Mouse (Mus musculus): ENCODE results near the gene Mlana. TPM values are rescaled to one million over a fixed set of nuclear protein-coding genes. Genes with fewer than 3 reads are reported as not detected.
A peak's percentile ranks its signal among the peaks of the same experiment; 100 is the strongest.

Gene Mlana
- polyA plus RNA-seq, 1 experiment from 2014 or later, result not detected

DNA sequence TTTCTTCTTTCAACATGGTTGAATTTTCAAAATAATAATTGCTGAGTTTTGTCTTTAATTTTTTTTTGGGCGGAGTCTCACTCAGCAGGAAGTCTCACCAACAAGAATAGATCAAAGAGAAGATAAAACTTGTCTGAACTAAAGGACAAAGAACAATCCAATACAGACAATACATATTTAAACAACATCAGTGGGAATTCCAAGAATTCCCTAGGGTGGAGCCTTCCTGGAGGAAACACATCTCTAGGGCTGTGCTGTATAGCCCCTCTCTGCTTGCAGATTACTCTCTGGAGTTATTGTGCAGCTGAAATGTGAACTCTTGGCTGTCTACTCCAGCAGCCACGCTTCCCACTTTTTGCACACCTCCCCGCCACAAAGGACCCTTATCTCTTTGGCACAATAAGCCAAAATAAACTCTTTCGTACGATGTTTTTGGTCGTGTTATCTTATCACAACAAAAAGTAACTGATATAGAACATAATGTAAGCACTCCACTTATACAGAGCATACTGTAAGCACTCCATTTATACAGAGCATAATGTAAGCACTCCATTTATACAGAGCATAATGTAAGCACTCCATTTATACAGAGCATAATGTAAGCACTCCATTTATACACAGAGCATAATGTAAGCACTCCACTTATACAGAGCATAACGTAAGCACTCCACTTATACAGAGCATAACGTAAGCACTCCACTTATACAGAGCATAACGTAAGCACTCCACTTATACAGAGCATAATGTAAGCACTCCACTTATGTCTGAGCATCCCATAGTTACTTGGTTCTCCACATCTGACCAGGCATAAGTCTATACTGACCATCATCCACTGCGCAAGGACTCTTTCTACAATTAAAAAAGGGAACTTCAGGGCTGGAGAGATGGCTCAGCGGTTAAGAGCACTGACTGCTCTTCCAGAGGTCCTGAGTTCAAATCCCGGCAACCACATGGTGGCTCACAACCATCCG, 17.2 kb upstream of the Mlana start:
- Histone ChIP-seq H3K27me3 (ENCODE audit: control insufficient read depth, insufficient read depth, low read length) (no peaks in the 10 kb centered on the region), H3K9me3 (ENCODE audit: control insufficient read depth, low read depth, low read length) (no peaks in the 10 kb centered on the region), H3K27ac (ENCODE audit: low read length) (no peak overlapping the region; the same call in 1 of the 2 replicates), H3K36me3 (ENCODE audit: control insufficient read depth, insufficient read depth, low read length) (no peaks in the 10 kb centered on the region), H3K4me3 (ENCODE audit: low read depth, low read length) (no peak overlapping the region), H3K4me1 (ENCODE audit: control insufficient read depth, insufficient read depth, low read length) (no peaks in the 10 kb centered on the region), H3K4me2 (replicated peaks; ENCODE audit: low read depth, low read length) (no peak overlapping the region), H3K9ac (replicated peaks; ENCODE audit: low read depth, low read length) (no peak overlapping the region)
- no peak for ATAC-seq (ENCODE audit: insufficient number of reproducible peaks, insufficient read depth, low FRiP score, low read depth)
- WGBS, result 50% methylated on average over 13 of the region's 13 CpGs

DNA sequence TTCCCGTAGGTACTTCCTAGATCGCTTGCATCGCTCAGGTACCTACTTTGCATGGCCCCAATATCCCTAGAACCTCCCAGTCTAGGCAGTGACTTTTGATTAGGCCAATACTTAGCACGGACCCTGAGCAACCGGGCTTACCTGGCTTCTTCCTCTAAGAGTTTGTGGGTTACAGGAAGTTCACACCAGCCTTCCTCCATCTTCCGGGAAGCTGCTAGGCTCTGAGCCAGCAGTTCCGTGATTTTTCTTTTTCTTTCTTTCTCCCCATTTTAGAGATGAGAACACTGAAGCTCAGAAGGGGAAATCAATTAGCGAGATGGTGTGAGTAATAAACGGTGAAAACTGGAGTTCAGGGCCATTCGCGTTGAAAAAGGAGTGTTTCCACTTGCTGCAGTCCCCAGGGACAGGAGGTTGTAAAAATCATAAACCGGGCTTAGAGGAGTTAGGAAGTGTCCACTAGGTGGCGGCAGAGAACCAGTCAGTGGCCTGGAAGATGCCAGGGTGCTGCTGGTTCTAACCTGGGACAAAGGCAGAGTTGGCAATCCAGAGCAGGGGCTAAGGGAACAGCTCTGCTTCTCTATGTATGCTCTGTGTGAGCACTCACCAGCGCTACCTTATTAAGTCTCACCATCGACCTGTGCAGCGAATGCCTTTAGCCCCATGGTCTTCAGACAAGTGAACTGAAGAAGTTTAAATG, 13.6 kb upstream of the Mlana start:
- no peak overlapping the region for H3K27ac ChIP-seq (ENCODE audit: low read length)
- H3K4me2 ChIP-seq (replicated peaks; ENCODE audit: low read depth, low read length), result no peak overlapping the region
- no peaks in the 10 kb centered on the region for H3K27me3 ChIP-seq (ENCODE audit: control insufficient read depth, insufficient read depth, low read length)
- no peaks in the 10 kb centered on the region for H3K36me3 ChIP-seq (ENCODE audit: control insufficient read depth, insufficient read depth, low read length)
- 59% methylated on average over 16 of the region's 16 CpGs for WGBS
- ATAC-seq (ENCODE audit: insufficient number of reproducible peaks, insufficient read depth, low FRiP score, low read depth), result no peak
- H3K4me3 ChIP-seq (ENCODE audit: low read depth, low read length), result no peak overlapping the region
- no peaks in the 10 kb centered on the region for H3K9me3 ChIP-seq (ENCODE audit: control insufficient read depth, low read depth, low read length)
- H3K4me1 ChIP-seq (ENCODE audit: control insufficient read depth, insufficient read depth, low read length), result no peaks in the 10 kb centered on the region
- H3K9ac ChIP-seq (replicated peaks; ENCODE audit: low read depth, low read length), result no peak overlapping the region

DNA sequence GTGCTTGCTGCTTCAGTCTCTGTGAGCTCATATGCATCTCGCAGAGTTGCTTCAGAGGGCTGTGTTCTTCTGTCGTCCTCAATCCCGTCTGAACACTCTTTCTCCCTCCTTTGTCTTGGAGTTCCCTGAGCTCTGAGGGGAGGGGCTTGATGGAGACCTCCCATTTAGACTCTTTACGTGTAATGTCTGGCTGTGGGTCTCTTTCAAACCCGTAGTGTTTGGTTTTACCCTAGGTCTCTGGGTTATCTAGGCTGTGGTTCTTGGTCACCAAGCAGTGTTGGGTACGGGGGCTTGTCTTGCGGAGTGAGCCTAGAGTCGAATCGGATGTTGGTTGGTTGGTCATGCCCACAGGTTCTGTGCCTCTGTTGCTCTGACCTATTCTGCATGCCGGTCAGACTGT, 2.6 kb upstream of the Mlana start:
- WGBS, result 89% methylated on average over 10 of the region's 10 CpGs
- Histone ChIP-seq H3K36me3 (ENCODE audit: control insufficient read depth, insufficient read depth, low read length) (no peaks in the 10 kb centered on the region), H3K4me2 (replicated peaks; ENCODE audit: low read depth, low read length) (no peak overlapping the region), H3K27me3 (ENCODE audit: control insufficient read depth, insufficient read depth, low read length) (no peaks in the 10 kb centered on the region), H3K27ac (ENCODE audit: low read length) (no peak overlapping the region), H3K9ac (replicated peaks; ENCODE audit: low read depth, low read length) (no peak overlapping the region), H3K9me3 (ENCODE audit: control insufficient read depth, low read depth, low read length) (no peaks in the 10 kb centered on the region; the same call in 1 of the 2 replicates), H3K4me3 (ENCODE audit: low read depth, low read length) (no peak overlapping the region), H3K4me1 (ENCODE audit: control insufficient read depth, insufficient read depth, low read length) (no peaks in the 10 kb centered on the region)
- no peak for ATAC-seq (ENCODE audit: insufficient number of reproducible peaks, insufficient read depth, low FRiP score, low read depth)

DNA sequence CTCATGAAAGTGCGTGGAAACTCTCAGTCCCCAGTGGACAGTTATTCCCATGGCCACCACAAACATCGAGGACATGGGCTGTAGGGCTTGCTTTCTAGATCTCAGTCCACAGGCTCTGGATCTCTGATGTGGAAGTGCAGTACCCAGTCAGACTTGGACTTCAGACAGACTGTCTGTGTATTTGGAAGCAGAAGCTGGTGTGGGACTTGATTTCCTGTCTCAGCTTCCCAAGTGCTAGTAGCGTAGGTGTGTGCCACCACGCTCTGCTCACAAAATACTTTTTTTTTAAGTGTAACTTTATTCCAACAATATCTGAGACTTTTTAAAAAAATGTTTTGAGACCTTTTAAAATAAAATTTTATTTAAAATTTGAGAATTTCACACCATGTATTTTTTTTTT, 1.3 kb upstream of the Mlana start:
- WGBS, result 91% methylated on average over 4 of the region's 4 CpGs
- Histone ChIP-seq H3K27me3 (ENCODE audit: control insufficient read depth, insufficient read depth, low read length) (no peaks in the 10 kb centered on the region), H3K36me3 (ENCODE audit: control insufficient read depth, insufficient read depth, low read length) (no peaks in the 10 kb centered on the region), H3K4me2 (replicated peaks; ENCODE audit: low read depth, low read length) (no peak overlapping the region), H3K4me1 (ENCODE audit: control insufficient read depth, insufficient read depth, low read length) (no peaks in the 10 kb centered on the region), H3K4me3 (ENCODE audit: low read depth, low read length) (no peak overlapping the region), H3K9me3 (ENCODE audit: control insufficient read depth, low read depth, low read length) (no peaks in the 10 kb centered on the region; the same call in 1 of the 2 replicates), H3K9ac (replicated peaks; ENCODE audit: low read depth, low read length) (no peak overlapping the region), H3K27ac (ENCODE audit: low read length) (no peak overlapping the region)
- no peak for ATAC-seq (ENCODE audit: insufficient number of reproducible peaks, insufficient read depth, low FRiP score, low read depth)

DNA sequence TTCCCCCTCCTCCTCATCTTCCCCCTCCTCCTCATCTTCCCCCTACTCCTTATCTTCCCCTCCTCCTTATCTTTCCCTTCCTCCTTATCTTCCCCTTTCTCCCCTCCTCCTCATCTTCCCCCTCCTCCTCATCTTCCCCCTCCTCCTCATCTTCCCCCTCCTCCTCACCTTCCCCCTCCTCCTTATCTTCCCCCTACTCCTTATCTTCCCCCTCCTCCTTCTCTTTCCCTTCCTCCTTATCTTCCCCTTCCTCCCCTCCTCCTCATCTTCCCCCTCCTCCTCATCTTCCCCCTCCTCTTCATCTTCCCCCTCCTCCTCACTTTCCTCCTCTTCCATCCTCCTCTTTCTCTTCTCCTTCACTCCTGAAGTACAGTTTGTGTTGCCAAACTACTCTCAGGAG, 784 bp upstream of the Mlana start:
- Histone ChIP-seq H3K9me3 (ENCODE audit: control insufficient read depth, low read depth, low read length) (no peaks in the 10 kb centered on the region; the same call in 1 of the 2 replicates), H3K27me3 (ENCODE audit: control insufficient read depth, insufficient read depth, low read length) (no peaks in the 10 kb centered on the region), H3K4me2 (replicated peaks; ENCODE audit: low read depth, low read length) (no peak overlapping the region), H3K4me3 (ENCODE audit: low read depth, low read length) (no peak overlapping the region), H3K4me1 (ENCODE audit: control insufficient read depth, insufficient read depth, low read length) (no peaks in the 10 kb centered on the region), H3K9ac (replicated peaks; ENCODE audit: low read depth, low read length) (no peak overlapping the region), H3K36me3 (ENCODE audit: control insufficient read depth, insufficient read depth, low read length) (no peaks in the 10 kb centered on the region), H3K27ac (ENCODE audit: low read length) (no peak overlapping the region)
- no peak for ATAC-seq (ENCODE audit: insufficient number of reproducible peaks, insufficient read depth, low FRiP score, low read depth)

DNA sequence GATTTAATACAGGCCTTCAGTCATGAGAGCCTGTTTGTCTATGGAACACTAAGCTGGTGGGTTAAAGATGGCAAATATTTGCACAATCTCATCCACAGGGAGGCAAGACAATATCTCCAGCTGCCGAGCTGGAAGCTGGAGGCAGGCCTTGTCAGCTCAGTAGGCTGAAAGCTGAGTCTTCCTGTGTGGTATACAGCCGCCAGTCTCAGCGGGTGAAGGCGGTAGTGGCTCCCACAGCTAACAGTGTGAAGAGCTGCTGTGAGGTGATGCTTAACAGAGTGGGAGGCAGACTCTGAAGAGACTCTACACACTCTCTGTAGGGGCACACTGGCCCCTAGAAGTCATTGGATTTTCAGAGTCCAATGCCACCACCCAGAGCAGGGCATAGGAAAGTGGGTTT, 4.1 kb downstream of the Mlana start:
- no peak for ATAC-seq (ENCODE audit: insufficient number of reproducible peaks, insufficient read depth, low FRiP score, low read depth)
- Histone ChIP-seq H3K4me2 (replicated peaks; ENCODE audit: low read depth, low read length) (no peak overlapping the region), H3K4me3 (ENCODE audit: low read depth, low read length) (no peak overlapping the region), H3K9me3 (ENCODE audit: control insufficient read depth, low read depth, low read length) (no peaks in the 10 kb centered on the region), H3K4me1 (ENCODE audit: control insufficient read depth, insufficient read depth, low read length) (no peaks in the 10 kb centered on the region), H3K36me3 (ENCODE audit: control insufficient read depth, insufficient read depth, low read length) (no peaks in the 10 kb centered on the region), H3K27ac (ENCODE audit: low read length) (no peak overlapping the region), H3K9ac (replicated peaks; ENCODE audit: low read depth, low read length) (no peak overlapping the region), H3K27me3 (ENCODE audit: control insufficient read depth, insufficient read depth, low read length) (no peaks in the 10 kb centered on the region)
- WGBS, result 59% methylated on average over 4 of the region's 4 CpGs

DNA sequence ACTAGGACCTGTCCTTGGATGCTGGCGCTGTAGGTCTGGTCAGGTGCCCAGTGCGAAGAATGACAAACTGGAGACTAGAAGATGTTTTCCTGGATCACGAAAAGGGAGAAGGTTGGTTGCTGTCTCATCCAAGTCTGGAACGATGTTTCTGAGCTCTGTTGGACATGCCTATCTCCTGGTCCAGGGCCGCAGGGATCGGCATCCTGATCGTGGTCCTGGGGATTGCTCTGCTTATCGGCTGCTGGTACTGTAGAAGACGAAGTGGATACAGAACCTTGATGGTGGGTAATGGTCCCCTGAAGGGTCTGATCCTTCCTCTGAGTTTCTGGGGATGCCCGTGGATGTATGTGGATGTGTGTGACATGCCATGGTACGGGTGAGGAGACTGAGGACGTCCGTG, 6.8 kb downstream of the Mlana start:
- Histone ChIP-seq H3K27ac (ENCODE audit: low read length) (no peak overlapping the region), H3K4me1 (ENCODE audit: control insufficient read depth, insufficient read depth, low read length) (no peaks in the 10 kb centered on the region), H3K9ac (replicated peaks; ENCODE audit: low read depth, low read length) (no peak overlapping the region), H3K9me3 (ENCODE audit: control insufficient read depth, low read depth, low read length) (no peaks in the 10 kb centered on the region), H3K27me3 (ENCODE audit: control insufficient read depth, insufficient read depth, low read length) (no peaks in the 10 kb centered on the region), H3K4me2 (replicated peaks; ENCODE audit: low read depth, low read length) (no peak overlapping the region), H3K4me3 (ENCODE audit: low read depth, low read length) (no peak overlapping the region), H3K36me3 (ENCODE audit: control insufficient read depth, insufficient read depth, low read length) (no peaks in the 10 kb centered on the region)
- WGBS, result 91% methylated on average over 13 of the region's 13 CpGs
- ATAC-seq (ENCODE audit: insufficient number of reproducible peaks, insufficient read depth, low FRiP score, low read depth), result no peak

DNA sequence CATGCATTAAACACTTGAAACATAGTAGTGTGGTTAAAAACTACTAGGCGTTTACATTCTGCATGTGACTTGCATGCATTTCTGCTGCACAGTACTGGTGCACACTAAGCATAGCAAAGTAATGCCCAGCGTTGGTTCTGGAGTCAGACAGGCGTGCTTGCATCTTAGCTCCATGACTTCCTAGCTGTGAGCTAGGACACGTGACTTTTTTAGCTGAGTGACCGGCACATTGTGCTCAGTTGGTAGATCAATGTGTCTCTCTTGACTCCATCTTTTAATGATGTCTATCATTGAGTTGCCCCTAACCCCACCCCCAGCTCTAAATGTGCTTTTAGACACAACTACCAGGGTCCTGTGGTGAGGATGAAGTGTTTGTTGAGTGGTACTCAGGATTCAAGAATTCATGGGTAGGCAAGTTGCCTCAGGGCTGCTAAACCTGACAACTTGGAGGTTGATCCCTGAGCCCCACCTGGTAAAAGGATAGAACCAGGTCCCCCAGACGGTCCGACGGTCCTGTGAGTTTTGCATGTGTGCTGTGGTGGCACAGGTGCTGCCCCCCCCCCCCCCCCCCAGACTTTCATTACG, 9.8 kb downstream of the Mlana start:
- H3K27me3 ChIP-seq (ENCODE audit: control insufficient read depth, insufficient read depth, low read length), result no peaks in the 10 kb centered on the region
- no peaks in the 10 kb centered on the region for H3K36me3 ChIP-seq (ENCODE audit: control insufficient read depth, insufficient read depth, low read length)
- H3K9me3 ChIP-seq (ENCODE audit: control insufficient read depth, low read depth, low read length), result no peaks in the 10 kb centered on the region
- no peak overlapping the region for H3K27ac ChIP-seq (ENCODE audit: low read length)
- no peak for ATAC-seq (ENCODE audit: insufficient number of reproducible peaks, insufficient read depth, low FRiP score, low read depth)
- no peaks in the 10 kb centered on the region for H3K4me1 ChIP-seq (ENCODE audit: control insufficient read depth, insufficient read depth, low read length)
- H3K4me3 ChIP-seq (ENCODE audit: low read depth, low read length), result no peak overlapping the region
- no peak overlapping the region for H3K9ac ChIP-seq (replicated peaks; ENCODE audit: low read depth, low read length)
- 81% methylated on average over 9 of the region's 9 CpGs for WGBS
- H3K4me2 ChIP-seq (replicated peaks; ENCODE audit: low read depth, low read length), result 0 out of 2 replicates have a peak overlapping the region, but pooled peaks have one; percentile 34
